Mouse (Mus musculus): ENCODE data around the gene Ntpcr.

GRCm38 (mm10) chr8:125792816-125793455, 63.2 kb downstream of the Ntpcr start:
- TF ChIP-seq CTCF (IDR thresholded peaks at IDR 0.05; ENCODE audit: insufficient read depth, low read depth, low read length) (no peak), POLR2A (IDR thresholded peaks at IDR 0.05; ENCODE audit: insufficient read depth, low read depth, low read length) (no peak)
